Mouse (Mus musculus): ENCODE results near the gene Commd8. TPM values are rescaled to one million over a fixed set of nuclear protein-coding genes. Genes with fewer than 3 reads are reported as not detected.
A peak's percentile ranks its signal among the peaks of the same experiment; 100 is the strongest.

The Commd8 gene
- polyA plus RNA-seq, 1 experiment from 2014 or later: 55.0 TPM

DNA sequence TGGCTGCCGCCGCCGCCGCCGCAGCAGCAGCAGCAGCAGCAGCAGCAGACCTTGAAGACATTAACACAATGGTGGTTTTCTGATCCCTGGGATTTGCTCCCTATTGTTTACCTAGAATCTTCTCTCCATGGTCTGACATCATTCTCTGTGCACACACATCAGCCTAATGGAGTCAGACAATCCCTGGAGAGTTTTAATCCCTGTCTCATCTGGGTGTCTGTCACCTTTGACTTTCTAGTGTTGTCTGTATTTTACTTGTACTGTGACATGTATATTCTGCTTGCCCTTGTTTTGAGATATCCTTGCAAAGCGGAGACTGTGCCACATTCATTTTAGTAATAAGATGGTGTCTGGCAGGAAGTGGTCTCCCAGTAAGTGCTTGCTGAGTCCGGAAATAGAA is 7.5 kb upstream of the Commd8 start:
- no peaks in the 10 kb centered on the region for H3K9me3 ChIP-seq (ENCODE audit: low read length)
- WGBS (ENCODE audit: insufficient replicate concordance): 47% methylated on average over 7 of the region's 7 CpGs
- H3K36me3 ChIP-seq (replicated peaks; ENCODE audit: insufficient read depth, low read length): no peaks in the 10 kb centered on the region
- H3K27me3 ChIP-seq (ENCODE audit: insufficient read depth, low read length): no peaks in the 10 kb centered on the region
- DNase-seq (no peak), ATAC-seq (no peak)
- no peak overlapping the region for H3K27ac ChIP-seq (ENCODE audit: low read depth)
- H3K4me2 ChIP-seq (ENCODE audit: low read depth, low read length): no peak overlapping the region
- H3K9ac ChIP-seq (replicated peaks): no peak overlapping the region
- H3K4me1 ChIP-seq (ENCODE audit: insufficient read depth): no peaks in the 10 kb centered on the region
- no peak overlapping the region for H3K4me3 ChIP-seq (ENCODE audit: low read depth, low read length)
- TF ChIP-seq EP300 (IDR thresholded peaks at IDR 0.05; ENCODE audit: low read depth) (no peak), CTCF (IDR thresholded peaks at IDR 0.05; ENCODE audit: low read depth) (no peak)

GRCm38 (mm10) chr5:72175050-72175449 is 7.1 kb upstream of the Commd8 start:
- no peak for ATAC-seq
- 78% methylated on average over 4 of the region's 4 CpGs for WGBS (ENCODE audit: insufficient replicate concordance)
- no peaks in the 10 kb centered on the region for H3K27me3 ChIP-seq (ENCODE audit: insufficient read depth, low read length)

DNA sequence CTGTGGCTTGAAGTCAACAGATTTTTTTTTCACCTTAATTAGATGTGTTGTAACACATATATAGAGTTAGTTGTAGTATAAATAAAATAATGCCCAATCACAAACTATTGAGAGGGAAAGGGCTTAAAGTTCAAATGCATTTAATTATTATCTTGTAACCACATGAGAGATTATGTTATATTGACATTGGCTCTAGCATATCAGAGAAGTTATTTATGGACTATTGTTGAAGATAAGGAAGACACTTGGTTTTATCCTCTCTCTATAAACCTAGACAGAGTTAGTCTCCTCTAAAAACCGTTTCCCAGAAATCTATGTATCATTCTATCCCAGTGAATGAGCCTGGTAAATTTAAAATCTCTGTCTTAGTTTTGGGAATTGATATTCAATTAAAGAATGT is 5.5 kb upstream of the Commd8 start:
- Histone ChIP-seq H3K36me3 (replicated peaks; ENCODE audit: insufficient read depth, low read length) (no peaks in the 10 kb centered on the region), H3K4me2 (ENCODE audit: low read depth, low read length) (no peak overlapping the region), H3K27me3 (ENCODE audit: insufficient read depth, low read length) (no peaks in the 10 kb centered on the region), H3K4me3 (ENCODE audit: low read depth, low read length) (no peak overlapping the region), H3K4me1 (ENCODE audit: insufficient read depth) (no peaks in the 10 kb centered on the region), H3K27ac (ENCODE audit: low read depth) (no peak overlapping the region), H3K9ac (replicated peaks) (no peak overlapping the region), H3K9me3 (ENCODE audit: low read length) (no peaks in the 10 kb centered on the region)
- DNase-seq: no peak
- TF ChIP-seq EP300 (IDR thresholded peaks at IDR 0.05; ENCODE audit: low read depth) (no peak), CTCF (IDR thresholded peaks at IDR 0.05; ENCODE audit: low read depth) (no peak)
- WGBS (ENCODE audit: insufficient replicate concordance): 61% methylated on average over 1 of the region's 1 CpGs
- no peak for ATAC-seq

More at GRCm38 (mm10) chr5:72175050-72175449, 7.1 kb upstream of the Commd8 start:
- H3K4me2 ChIP-seq (ENCODE audit: low read depth, low read length): no peak overlapping the region
- H3K27ac ChIP-seq (ENCODE audit: low read depth): no peak overlapping the region
- H3K36me3 ChIP-seq (replicated peaks; ENCODE audit: insufficient read depth, low read length): no peaks in the 10 kb centered on the region
- no peak overlapping the region for H3K9ac ChIP-seq (replicated peaks)
- TF ChIP-seq EP300 (IDR thresholded peaks at IDR 0.05; ENCODE audit: low read depth) (no peak), CTCF (IDR thresholded peaks at IDR 0.05; ENCODE audit: low read depth) (no peak)
- H3K4me1 ChIP-seq (ENCODE audit: insufficient read depth): no peaks in the 10 kb centered on the region
- no peaks in the 10 kb centered on the region for H3K9me3 ChIP-seq (ENCODE audit: low read length)
- no peak overlapping the region for H3K4me3 ChIP-seq (ENCODE audit: low read depth, low read length)
- DNase-seq: no peak

DNA sequence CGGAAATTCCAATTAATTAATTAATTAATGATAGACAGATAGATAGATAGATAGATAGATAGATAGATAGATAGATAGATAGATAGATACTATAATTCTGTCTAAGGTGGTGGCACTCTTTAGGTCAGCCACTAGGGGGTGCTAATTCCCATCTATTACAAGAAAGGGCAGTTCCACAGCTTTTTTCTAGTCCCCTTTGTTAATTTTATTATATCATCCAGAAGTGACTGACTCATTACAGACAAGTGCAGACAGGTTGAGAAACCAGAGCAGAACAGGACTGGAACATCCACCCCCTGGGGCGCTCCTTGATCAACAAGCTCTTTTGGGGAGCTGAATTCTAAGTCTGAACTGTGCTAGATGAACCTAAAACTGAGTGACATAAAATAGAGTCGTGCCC is 4.7 kb upstream of the Commd8 start:
- H3K27ac ChIP-seq (ENCODE audit: low read depth): no peak overlapping the region
- H3K36me3 ChIP-seq (replicated peaks; ENCODE audit: insufficient read depth, low read length): no peaks in the 10 kb centered on the region
- 35% methylated on average over 3 of the region's 3 CpGs for WGBS (ENCODE audit: insufficient replicate concordance)
- ATAC-seq: peak; percentile 22; the same call in 1 of the 2 replicates
- H3K27me3 ChIP-seq (ENCODE audit: insufficient read depth, low read length): no peaks in the 10 kb centered on the region
- H3K4me2 ChIP-seq (ENCODE audit: low read depth, low read length): no peak overlapping the region
- TF ChIP-seq EP300 (IDR thresholded peaks at IDR 0.05; ENCODE audit: low read depth) (no peak), CTCF (IDR thresholded peaks at IDR 0.05; ENCODE audit: low read depth) (peak; percentile 77)
- no peak overlapping the region for H3K9ac ChIP-seq (replicated peaks)
- peak; percentile 34 for DNase-seq
- H3K9me3 ChIP-seq (ENCODE audit: low read length): no peaks in the 10 kb centered on the region
- no peak overlapping the region for H3K4me3 ChIP-seq (ENCODE audit: low read depth, low read length)
- 0 out of 2 replicates have a peak, but pooled peaks cover 3% of the 10 kb centered on the region for H3K4me1 ChIP-seq (ENCODE audit: insufficient read depth)

- WGBS (ENCODE audit: insufficient replicate concordance): 26% methylated on average over 6 of the region's 6 CpGs
Measured at GRCm38 (mm10) chr5:72170067-72170466, 2.1 kb upstream of the Commd8 start.

GRCm38 (mm10) chr5:72168285-72168621 is 264 bp upstream of the Commd8 start:
- peak overlapping the region; percentile 97 for H3K4me3 ChIP-seq (ENCODE audit: low read depth, low read length)
- no peak for ATAC-seq
- peaks cover 20% of the 10 kb centered on the region for H3K4me1 ChIP-seq (ENCODE audit: insufficient read depth)
- H3K9ac ChIP-seq (replicated peaks): no peak overlapping the region; the same call in 1 of the 2 replicates
- no peaks in the 10 kb centered on the region for H3K9me3 ChIP-seq (ENCODE audit: low read length)
- H3K4me2 ChIP-seq (ENCODE audit: low read depth, low read length): peak overlapping the region; percentile 89
- 2% methylated on average over 4 of the region's 4 CpGs for WGBS (ENCODE audit: insufficient replicate concordance)
- H3K36me3 ChIP-seq (replicated peaks; ENCODE audit: insufficient read depth, low read length): 0 out of 2 replicates have a peak, but pooled peaks cover 4% of the 10 kb centered on the region
- 0 out of 2 replicates have a peak overlapping the region, but pooled peaks have one; percentile 25 for H3K27ac ChIP-seq (ENCODE audit: low read depth)
- no peaks in the 10 kb centered on the region for H3K27me3 ChIP-seq (ENCODE audit: insufficient read depth, low read length)
- TF ChIP-seq EP300 (IDR thresholded peaks at IDR 0.05; ENCODE audit: low read depth): no peak
- no peak for TF ChIP-seq CTCF (IDR thresholded peaks at IDR 0.05; ENCODE audit: low read depth)
- no peak for DNase-seq

More at GRCm38 (mm10) chr5:72170067-72170466, 2.1 kb upstream of the Commd8 start:
- Histone ChIP-seq H3K9me3 (ENCODE audit: low read length) (no peaks in the 10 kb centered on the region), H3K4me1 (ENCODE audit: insufficient read depth) (peaks cover 20% of the 10 kb centered on the region), H3K4me3 (ENCODE audit: low read depth, low read length) (no peak overlapping the region), H3K9ac (replicated peaks) (no peak overlapping the region), H3K4me2 (ENCODE audit: low read depth, low read length) (no peak overlapping the region), H3K27ac (ENCODE audit: low read depth) (no peak overlapping the region), H3K36me3 (replicated peaks; ENCODE audit: insufficient read depth, low read length) (0 out of 2 replicates have a peak, but pooled peaks cover 3% of the 10 kb centered on the region), H3K27me3 (ENCODE audit: insufficient read depth, low read length) (no peaks in the 10 kb centered on the region)
- ATAC-seq (no peak), DNase-seq (no peak)
- no peak for TF ChIP-seq CTCF (IDR thresholded peaks at IDR 0.05; ENCODE audit: low read depth)
- no peak for TF ChIP-seq EP300 (IDR thresholded peaks at IDR 0.05; ENCODE audit: low read depth)

DNA sequence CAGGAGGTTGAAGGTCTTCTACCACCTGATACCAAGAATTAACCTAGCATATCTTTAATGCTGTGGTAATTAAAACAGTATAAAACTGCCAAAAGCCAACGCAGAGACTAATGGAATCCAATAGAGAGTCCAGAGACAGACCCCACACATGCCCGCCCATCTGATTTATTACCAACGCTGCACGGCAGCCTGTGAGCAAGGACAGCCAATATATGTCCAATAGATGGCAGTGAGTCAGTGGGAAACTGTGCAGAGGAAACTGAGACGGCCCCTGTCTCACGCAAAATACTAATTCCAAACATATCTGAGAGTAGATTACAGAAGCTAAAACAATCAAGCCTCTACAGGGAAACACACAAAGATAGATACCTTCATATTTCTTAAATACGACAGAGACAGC is 3.6 kb downstream of the Commd8 start:
- Histone ChIP-seq H3K36me3 (replicated peaks; ENCODE audit: insufficient read depth, low read length) (peaks cover 33% of the 10 kb centered on the region), H3K4me3 (ENCODE audit: low read depth, low read length) (no peak overlapping the region), H3K27me3 (ENCODE audit: insufficient read depth, low read length) (no peaks in the 10 kb centered on the region), H3K9me3 (ENCODE audit: low read length) (no peaks in the 10 kb centered on the region), H3K4me2 (ENCODE audit: low read depth, low read length) (no peak overlapping the region), H3K27ac (ENCODE audit: low read depth) (no peak overlapping the region), H3K9ac (replicated peaks) (no peak overlapping the region), H3K4me1 (ENCODE audit: insufficient read depth) (peaks cover 27% of the 10 kb centered on the region)
- ATAC-seq (no peak), DNase-seq (no peak)
- no peak for TF ChIP-seq EP300 (IDR thresholded peaks at IDR 0.05; ENCODE audit: low read depth)
- 0 out of 2 replicates have a peak, but pooled peaks have one; percentile 14 for TF ChIP-seq CTCF (IDR thresholded peaks at IDR 0.05; ENCODE audit: low read depth)
- WGBS (ENCODE audit: insufficient replicate concordance): 62% methylated on average over 7 of the region's 7 CpGs

Measured in liver, postnatal 0 days (tissue).